Mouse (Mus musculus): ENCODE data around the gene Kif16b. TPM values are rescaled to one million over a fixed set of nuclear protein-coding genes. Genes with fewer than 3 reads are reported as not detected.

The Kif16b gene
- polyA plus RNA-seq, 1 experiment from 2014 or later, result 5.2 TPM

DNA sequence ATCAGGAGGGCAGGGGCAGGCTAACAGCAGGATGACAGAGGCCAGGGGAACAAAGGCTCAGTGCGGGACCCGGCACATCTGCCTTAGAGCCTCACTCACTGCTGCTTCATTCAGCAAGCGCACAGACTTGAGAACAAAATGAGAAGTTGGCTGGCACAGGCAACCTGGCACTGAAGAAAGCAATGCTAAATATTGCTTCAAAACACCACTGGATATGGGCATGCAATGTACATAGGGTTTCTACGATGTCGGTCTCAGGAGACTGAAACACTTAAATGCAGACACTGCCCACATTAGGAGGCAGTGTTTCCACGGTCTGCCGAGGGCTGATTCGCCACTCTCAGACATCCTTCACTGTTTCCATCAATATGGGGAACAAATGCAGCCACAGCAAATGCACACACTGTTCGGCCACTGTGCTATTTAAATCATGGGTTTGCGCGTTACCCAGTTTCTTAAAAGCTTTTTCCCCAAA lies 131.6 kb downstream of the Kif16b start:
- H3K9ac ChIP-seq (ENCODE audit: low read length), result no peak overlapping the region
- H3K36me3 ChIP-seq (ENCODE audit: control insufficient read depth, insufficient read depth, low read length), result no peaks in the 10 kb centered on the region
- H3K9me3 ChIP-seq (ENCODE audit: control insufficient read depth, low read length), result no peaks in the 10 kb centered on the region
- H3K27ac ChIP-seq (ENCODE audit: low read depth, low read length), result no peak overlapping the region
- H3K4me3 ChIP-seq (ENCODE audit: low read depth, low read length), result no peak overlapping the region
- DNase-seq (ENCODE audit: low spot score, missing footprints), result peak; percentile 82
- H3K4me2 ChIP-seq, result no peak overlapping the region
- 60% methylated on average over 11 of the region's 11 CpGs for whole genome bisulfite sequencing
- peak; percentile 77 for ATAC-seq (ENCODE audit: low FRiP score)
- H3K27me3 ChIP-seq (ENCODE audit: control insufficient read depth, insufficient read depth, low read length), result no peaks in the 10 kb centered on the region
- H3K4me1 ChIP-seq (ENCODE audit: control insufficient read depth, insufficient read depth, low read length), result no peaks in the 10 kb centered on the region

DNA sequence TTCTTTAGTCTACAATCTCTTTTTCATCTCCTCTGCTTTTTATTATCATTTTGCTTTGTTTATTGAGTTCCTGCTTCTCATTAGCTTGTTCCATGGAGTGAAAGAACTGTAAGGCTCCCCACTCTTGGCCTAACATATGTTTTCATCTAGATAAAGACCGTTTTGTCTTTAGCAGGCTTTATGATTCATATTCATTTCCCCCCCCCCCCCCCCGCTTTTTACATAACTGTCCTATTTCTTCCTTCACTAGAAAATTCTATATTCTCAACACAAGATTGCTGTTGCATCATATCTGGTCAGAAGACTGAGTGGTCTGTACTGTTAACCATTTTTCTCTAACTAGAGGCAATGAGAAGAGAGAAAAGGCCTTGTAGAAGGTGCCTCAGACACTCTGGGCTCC lies 137.1 kb downstream of the Kif16b start:
- DNase-seq (ENCODE audit: low spot score, missing footprints) (no peak), ATAC-seq (ENCODE audit: low FRiP score) (no peak)
- no peak overlapping the region for H3K27ac ChIP-seq (ENCODE audit: low read depth, low read length)
- H3K9me3 ChIP-seq (ENCODE audit: control insufficient read depth, low read length), result no peaks in the 10 kb centered on the region
- H3K9ac ChIP-seq (ENCODE audit: low read length), result no peak overlapping the region
- H3K27me3 ChIP-seq (ENCODE audit: control insufficient read depth, insufficient read depth, low read length), result no peaks in the 10 kb centered on the region
- no peaks in the 10 kb centered on the region for H3K36me3 ChIP-seq (ENCODE audit: control insufficient read depth, insufficient read depth, low read length)
- 85% methylated on average over 2 of the region's 2 CpGs for WGBS
- H3K4me2 ChIP-seq, result no peak overlapping the region
- no peaks in the 10 kb centered on the region for H3K4me1 ChIP-seq (ENCODE audit: control insufficient read depth, insufficient read depth, low read length)
- H3K4me3 ChIP-seq (ENCODE audit: low read depth, low read length), result no peak overlapping the region

DNA sequence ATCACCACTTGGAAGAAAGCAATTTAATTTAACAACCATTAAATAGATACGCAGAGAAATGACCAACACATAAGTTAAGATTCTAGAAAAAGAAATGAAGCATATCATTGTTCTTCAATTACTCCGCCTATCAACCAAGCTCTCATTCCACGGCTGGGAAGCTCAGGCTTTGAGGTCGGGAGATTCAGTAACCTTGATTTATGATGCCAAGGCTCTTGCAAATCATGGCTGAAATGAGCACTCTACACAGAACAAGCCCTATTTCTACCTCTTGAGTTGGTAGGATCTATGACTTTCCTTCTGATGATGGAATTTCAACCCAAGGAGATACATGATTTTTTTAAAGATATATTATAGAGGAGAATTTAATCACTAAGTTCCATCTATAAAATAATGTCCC lies 140.5 kb downstream of the Kif16b start:
- H3K4me3 ChIP-seq (ENCODE audit: low read depth, low read length), result no peak overlapping the region
- no peaks in the 10 kb centered on the region for H3K4me1 ChIP-seq (ENCODE audit: control insufficient read depth, insufficient read depth, low read length)
- no peak overlapping the region for H3K4me2 ChIP-seq
- no peak overlapping the region for H3K9ac ChIP-seq (ENCODE audit: low read length)
- H3K36me3 ChIP-seq (ENCODE audit: control insufficient read depth, insufficient read depth, low read length), result no peaks in the 10 kb centered on the region
- H3K9me3 ChIP-seq (ENCODE audit: control insufficient read depth, low read length), result no peaks in the 10 kb centered on the region
- no peak for ATAC-seq (ENCODE audit: low FRiP score)
- H3K27me3 ChIP-seq (ENCODE audit: control insufficient read depth, insufficient read depth, low read length), result no peaks in the 10 kb centered on the region
- DNase-seq (ENCODE audit: low spot score, missing footprints), result no peak
- H3K27ac ChIP-seq (ENCODE audit: low read depth, low read length), result no peak overlapping the region
- 87% methylated on average over 4 of the region's 4 CpGs for WGBS

DNA sequence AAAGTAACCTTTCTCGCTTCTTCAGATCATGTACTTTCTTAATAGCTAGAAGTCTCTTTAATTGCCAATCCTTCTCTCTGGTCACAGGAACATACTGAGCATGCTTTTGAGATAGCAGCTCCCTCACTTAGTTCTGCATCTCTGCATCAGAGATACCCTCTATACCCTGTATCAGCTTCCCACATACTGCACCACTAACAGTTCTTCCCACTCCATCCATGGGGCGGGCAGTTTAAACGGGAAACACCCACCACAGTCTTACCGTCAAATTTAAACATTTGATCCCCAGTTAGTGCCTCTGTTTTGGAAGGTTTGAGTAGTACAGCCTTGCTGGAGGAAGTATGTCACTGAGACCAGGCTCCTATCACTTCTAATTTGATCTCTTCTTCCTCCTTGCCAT lies 142.1 kb downstream of the Kif16b start:
- Histone ChIP-seq H3K4me3 (ENCODE audit: low read depth, low read length) (no peak overlapping the region), H3K36me3 (ENCODE audit: control insufficient read depth, insufficient read depth, low read length) (no peaks in the 10 kb centered on the region), H3K4me2 (no peak overlapping the region), H3K9ac (ENCODE audit: low read length) (no peak overlapping the region), H3K9me3 (ENCODE audit: control insufficient read depth, low read length) (no peaks in the 10 kb centered on the region), H3K4me1 (ENCODE audit: control insufficient read depth, insufficient read depth, low read length) (no peaks in the 10 kb centered on the region), H3K27me3 (ENCODE audit: control insufficient read depth, insufficient read depth, low read length) (no peaks in the 10 kb centered on the region), H3K27ac (ENCODE audit: low read depth, low read length) (no peak overlapping the region)
- ATAC-seq (ENCODE audit: low FRiP score), result no peak
- 92% methylated on average over 4 of the region's 4 CpGs for WGBS
- no peak for DNase-seq (ENCODE audit: low spot score, missing footprints)

DNA sequence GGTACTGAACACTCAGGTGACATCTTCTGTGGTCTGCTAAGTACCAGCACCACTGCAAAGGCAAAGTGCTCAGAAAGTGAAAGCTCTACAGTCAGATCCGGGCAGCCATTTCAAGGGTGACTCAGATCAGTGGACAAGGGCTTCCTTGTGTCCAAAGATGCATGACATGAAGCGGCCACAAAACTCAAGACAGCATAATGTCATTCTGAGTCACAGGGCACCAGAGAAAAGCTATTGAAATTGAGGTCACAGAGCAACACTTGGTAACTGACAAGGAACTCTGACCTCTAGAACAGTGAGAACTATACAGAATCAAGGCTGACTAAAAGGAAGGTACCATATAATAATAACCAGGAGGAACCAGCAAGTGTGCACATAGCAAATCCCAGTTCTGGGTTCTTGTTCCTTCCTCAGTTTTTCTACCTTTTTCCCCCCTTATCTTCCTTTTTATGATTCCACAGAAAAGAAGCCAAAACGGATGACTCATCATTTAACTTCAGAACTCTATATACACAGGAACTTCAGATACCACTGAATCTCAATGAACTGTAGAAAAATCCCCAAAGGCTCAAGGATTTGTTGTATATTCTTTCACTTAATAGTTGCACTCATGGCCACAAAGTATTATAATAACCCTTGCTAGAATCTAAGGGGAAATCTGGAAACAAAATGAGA lies 143.1 kb downstream of the Kif16b start:
- H3K27me3 ChIP-seq (ENCODE audit: control insufficient read depth, insufficient read depth, low read length), result no peaks in the 10 kb centered on the region
- H3K27ac ChIP-seq (ENCODE audit: low read depth, low read length), result no peak overlapping the region
- no peak overlapping the region for H3K4me2 ChIP-seq
- no peak overlapping the region for H3K4me3 ChIP-seq (ENCODE audit: low read depth, low read length)
- H3K4me1 ChIP-seq (ENCODE audit: control insufficient read depth, insufficient read depth, low read length), result no peaks in the 10 kb centered on the region
- DNase-seq (ENCODE audit: low spot score, missing footprints), result peak; percentile 28
- H3K36me3 ChIP-seq (ENCODE audit: control insufficient read depth, insufficient read depth, low read length), result no peaks in the 10 kb centered on the region
- WGBS, result 85% methylated on average over 3 of the region's 3 CpGs
- ATAC-seq (ENCODE audit: low FRiP score), result no peak
- no peak overlapping the region for H3K9ac ChIP-seq (ENCODE audit: low read length)
- H3K9me3 ChIP-seq (ENCODE audit: control insufficient read depth, low read length), result no peaks in the 10 kb centered on the region

DNA sequence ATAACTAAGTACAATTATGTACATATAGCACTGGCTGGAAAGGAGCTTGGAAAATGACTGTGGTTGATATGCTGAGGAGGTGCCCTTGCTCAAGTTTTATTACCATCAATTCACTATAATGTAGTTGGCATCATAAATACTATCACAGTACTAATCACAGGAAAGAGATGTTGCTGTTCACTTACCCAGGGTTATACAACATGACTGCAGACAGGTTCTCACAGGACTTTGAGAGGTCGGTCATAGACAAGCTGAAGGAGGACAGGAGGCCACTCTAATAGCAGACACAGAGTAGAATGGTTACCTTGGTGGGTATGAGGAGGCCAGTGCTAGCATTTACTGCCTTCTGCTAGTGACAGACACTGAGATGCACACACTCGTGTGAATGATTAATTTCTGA lies 162.0 kb downstream of the Kif16b start:
- DNase-seq (ENCODE audit: low spot score, missing footprints) (no peak), ATAC-seq (ENCODE audit: low FRiP score) (no peak)
- H3K9ac ChIP-seq (ENCODE audit: low read length), result no peak overlapping the region
- no peak overlapping the region for H3K4me2 ChIP-seq
- no peak overlapping the region for H3K27ac ChIP-seq (ENCODE audit: low read depth, low read length)
- peaks cover 7% of the 10 kb centered on the region for H3K4me1 ChIP-seq (ENCODE audit: control insufficient read depth, insufficient read depth, low read length)
- no peaks in the 10 kb centered on the region for H3K36me3 ChIP-seq (ENCODE audit: control insufficient read depth, insufficient read depth, low read length)
- H3K27me3 ChIP-seq (ENCODE audit: control insufficient read depth, insufficient read depth, low read length), result no peaks in the 10 kb centered on the region
- no peak overlapping the region for H3K4me3 ChIP-seq (ENCODE audit: low read depth, low read length)
- WGBS, result 88% methylated on average over 2 of the region's 2 CpGs
- no peaks in the 10 kb centered on the region for H3K9me3 ChIP-seq (ENCODE audit: control insufficient read depth, low read length)

DNA sequence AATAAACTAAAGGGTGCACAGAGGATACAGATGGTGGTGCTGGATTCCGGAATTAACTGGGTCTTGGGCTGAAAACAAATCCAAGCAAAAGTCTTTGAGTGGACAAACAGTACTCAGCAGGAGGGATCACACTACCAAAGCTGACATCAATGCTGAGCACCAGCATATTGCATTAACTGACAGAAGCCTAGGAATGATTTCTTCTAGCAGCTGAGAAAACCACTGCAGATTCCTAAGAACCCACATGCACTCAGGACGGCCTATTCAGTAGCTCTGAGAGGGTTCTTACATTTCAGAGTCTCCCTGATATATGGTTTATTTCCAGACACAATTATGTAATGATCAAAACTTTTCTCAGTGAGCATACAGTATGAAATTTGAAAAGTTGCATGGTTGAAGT lies 162.8 kb downstream of the Kif16b start:
- Histone ChIP-seq H3K36me3 (ENCODE audit: control insufficient read depth, insufficient read depth, low read length) (no peaks in the 10 kb centered on the region), H3K4me2 (no peak overlapping the region), H3K4me1 (ENCODE audit: control insufficient read depth, insufficient read depth, low read length) (peaks cover 7% of the 10 kb centered on the region), H3K27me3 (ENCODE audit: control insufficient read depth, insufficient read depth, low read length) (no peaks in the 10 kb centered on the region), H3K9me3 (ENCODE audit: control insufficient read depth, low read length) (no peaks in the 10 kb centered on the region), H3K27ac (ENCODE audit: low read depth, low read length) (no peak overlapping the region), H3K9ac (ENCODE audit: low read length) (no peak overlapping the region), H3K4me3 (ENCODE audit: low read depth, low read length) (no peak overlapping the region)
- 71% methylated on average over 2 of the region's 2 CpGs for WGBS
- ATAC-seq (ENCODE audit: low FRiP score) (no peak), DNase-seq (ENCODE audit: low spot score, missing footprints) (no peak)

DNA sequence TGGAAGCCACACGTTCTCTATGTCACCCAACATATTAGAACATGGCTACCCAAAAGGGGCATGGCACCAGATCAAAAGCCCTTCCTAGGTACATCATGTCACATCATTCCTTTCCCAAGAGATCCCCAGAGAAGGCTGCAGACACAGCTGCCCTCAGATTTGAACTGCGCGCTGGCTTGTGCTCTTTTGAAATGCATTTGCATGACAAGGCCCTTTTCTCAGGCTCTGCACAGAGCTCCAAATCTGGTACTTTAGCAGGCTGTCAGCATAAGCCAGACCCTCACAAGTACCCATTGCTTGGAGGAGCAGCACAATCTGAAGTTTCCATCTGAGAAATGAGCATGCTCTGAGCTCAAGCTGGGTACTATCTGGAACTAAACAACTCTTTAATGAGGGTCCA lies 165.6 kb downstream of the Kif16b start:
- no peak overlapping the region for H3K9ac ChIP-seq (ENCODE audit: low read length)

DNA sequence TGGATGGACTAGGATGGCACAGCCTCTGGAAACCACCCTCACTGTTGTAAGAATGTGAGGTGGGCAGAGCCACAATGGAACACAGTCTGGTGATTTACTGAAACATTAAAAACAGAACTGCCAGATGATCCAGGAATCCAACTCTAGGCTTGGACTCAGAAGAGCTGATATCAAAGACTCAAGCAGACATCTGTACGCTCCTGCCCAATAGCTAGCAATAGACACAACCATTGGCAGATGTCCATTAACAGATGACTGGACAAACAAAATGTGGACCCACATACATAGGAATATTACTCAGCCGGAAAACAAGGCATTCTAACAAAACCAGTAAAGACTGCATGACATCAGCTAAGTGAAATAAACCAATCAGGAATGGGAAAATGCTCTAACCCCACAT lies 167.3 kb downstream of the Kif16b start:
- Histone ChIP-seq H3K27ac (ENCODE audit: low read depth, low read length) (no peak overlapping the region), H3K36me3 (ENCODE audit: control insufficient read depth, insufficient read depth, low read length) (no peaks in the 10 kb centered on the region), H3K9ac (ENCODE audit: low read length) (no peak overlapping the region), H3K4me2 (no peak overlapping the region), H3K4me1 (ENCODE audit: control insufficient read depth, insufficient read depth, low read length) (peaks cover 7% of the 10 kb centered on the region), H3K9me3 (ENCODE audit: control insufficient read depth, low read length) (no peaks in the 10 kb centered on the region), H3K27me3 (ENCODE audit: control insufficient read depth, insufficient read depth, low read length) (no peaks in the 10 kb centered on the region), H3K4me3 (ENCODE audit: low read depth, low read length) (no peak overlapping the region)
- ATAC-seq (ENCODE audit: low FRiP score) (no peak), DNase-seq (ENCODE audit: low spot score, missing footprints) (peak; percentile 37)
- WGBS, result 97% methylated on average over 2 of the region's 2 CpGs

More for the DNA sequence above, 165.6 kb downstream of the Kif16b start:
- H3K27me3 ChIP-seq (ENCODE audit: control insufficient read depth, insufficient read depth, low read length), result no peaks in the 10 kb centered on the region
- ATAC-seq (ENCODE audit: low FRiP score), result peak; percentile 62; the same call in 1 of the 2 replicates
- peaks cover 7% of the 10 kb centered on the region for H3K4me1 ChIP-seq (ENCODE audit: control insufficient read depth, insufficient read depth, low read length)
- H3K36me3 ChIP-seq (ENCODE audit: control insufficient read depth, insufficient read depth, low read length), result no peaks in the 10 kb centered on the region
- no peak overlapping the region for H3K27ac ChIP-seq (ENCODE audit: low read depth, low read length)
- peak; percentile 84 for DNase-seq (ENCODE audit: low spot score, missing footprints)
- no peak overlapping the region for H3K4me2 ChIP-seq
- no peak overlapping the region for H3K4me3 ChIP-seq (ENCODE audit: low read depth, low read length)
- no peaks in the 10 kb centered on the region for H3K9me3 ChIP-seq (ENCODE audit: control insufficient read depth, low read length)
- WGBS, result 48% methylated on average over 3 of the region's 3 CpGs

Data from midbrain, embryonic 11.5 days (tissue).